Mouse (Mus musculus) left cerebral cortex, postnatal 10 days (tissue): ENCODE results near the gene Cyp51. TPM values are rescaled to one million over a fixed set of nuclear protein-coding genes. Genes with fewer than 3 reads are reported as not detected.
A peak's percentile ranks its signal among the peaks of the same experiment; 100 is the strongest.
"Not testable (repeated sequence)": the region's sequence is repeated elsewhere in the genome, so short reads cannot be mapped to it uniquely, and the experiment has no call there.

Source experiments
- DNase-seq, 2 experiments: peaks; one replicate each; pipeline ENCODE4 v3.0.0; 2021 to 2022; ENCODE audit warnings: low spot score in 2 of 2, mixed read lengths in 1 of 2; ENCODE audit errors: extremely low spot score in 1 of 2
- intact Hi-C: fragments of 180-260 bp; cut with DNase I; formaldehyde crosslinking; loops from one replicate; pipeline ENCODE4 v1.15.1; 2025
- total RNA-seq, 2 experiments: library from RNA; stranded (reverse); gene quantifications; 2 replicates each; pipeline ENCODE4 v1.2.3; 2021

The Cyp51 gene
- total RNA-seq: 10 to 100 TPM; 76.0 to 87.4 TPM

DNA sequence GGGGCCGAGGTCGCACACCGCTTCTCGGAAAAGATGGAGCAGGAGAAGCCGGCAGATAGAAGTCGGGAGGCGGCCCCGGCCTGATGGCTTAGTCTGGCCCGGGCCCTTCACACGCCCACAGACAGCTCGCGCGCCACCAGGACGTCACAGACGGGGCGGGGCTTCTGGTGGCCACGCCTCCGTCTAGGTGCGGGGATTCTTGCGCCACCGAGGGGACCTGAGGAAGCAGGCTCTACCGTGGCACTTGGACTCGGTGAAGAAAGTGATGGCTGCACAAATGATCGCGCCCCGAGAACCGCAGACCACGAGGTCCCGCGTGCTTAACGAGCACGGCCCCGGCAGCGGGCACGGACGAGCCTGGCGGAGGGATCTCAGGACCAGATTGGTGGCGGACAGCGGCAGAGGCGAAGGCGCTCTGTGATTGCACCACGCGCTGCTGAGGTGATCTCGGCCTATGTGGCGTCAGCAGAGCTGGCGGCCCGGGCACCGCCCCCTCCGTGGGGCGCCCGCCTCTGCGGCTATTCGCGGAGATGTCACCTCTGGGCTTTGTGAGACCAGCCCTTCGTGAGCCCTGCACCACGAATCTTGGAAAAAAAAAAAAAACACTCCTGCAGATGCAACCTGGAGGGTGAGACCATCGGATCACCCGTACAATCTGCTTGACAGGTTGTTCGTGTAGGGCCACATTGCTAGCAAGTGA is at the start of gene Cyp51:
Gene Cyp51, minus strand, starts transcription at position 406 of the 700 bp plus-strand sequence.
- DNase-seq: peak; percentile 90 to 93
- intact Hi-C loops: loop anchor here (10.0 kb wide), 1 partner anchor 90 kb away; the partner anchor contains the start of gene Mterf1b

DNA sequence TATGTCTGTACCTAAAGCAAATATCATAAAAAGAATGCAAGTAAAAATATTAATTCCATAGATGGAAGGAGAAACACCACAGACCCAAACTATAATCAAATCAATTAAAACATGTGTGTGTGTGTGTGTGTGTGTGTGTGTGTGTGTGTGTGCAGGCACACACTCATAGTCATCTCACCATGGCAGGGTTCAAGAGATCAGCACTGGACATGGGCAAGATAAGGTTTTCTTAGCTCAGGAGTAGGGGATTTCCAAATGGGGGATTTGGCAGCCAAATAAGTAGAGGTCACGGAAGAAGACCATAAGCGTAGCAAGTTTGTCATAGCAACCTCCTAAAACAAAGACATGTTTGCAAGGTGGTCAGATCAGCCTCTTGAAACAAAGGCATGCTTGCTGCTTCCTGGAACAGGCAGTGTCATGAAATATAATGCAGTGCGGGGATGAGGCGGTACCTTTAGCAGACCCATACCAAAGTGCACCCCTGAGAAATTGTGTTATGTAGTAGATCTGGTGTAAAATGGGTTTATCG is 8.1 kb upstream of the Cyp51 start:
- intact Hi-C loops: no loop called here
- no peak for DNase-seq

DNA sequence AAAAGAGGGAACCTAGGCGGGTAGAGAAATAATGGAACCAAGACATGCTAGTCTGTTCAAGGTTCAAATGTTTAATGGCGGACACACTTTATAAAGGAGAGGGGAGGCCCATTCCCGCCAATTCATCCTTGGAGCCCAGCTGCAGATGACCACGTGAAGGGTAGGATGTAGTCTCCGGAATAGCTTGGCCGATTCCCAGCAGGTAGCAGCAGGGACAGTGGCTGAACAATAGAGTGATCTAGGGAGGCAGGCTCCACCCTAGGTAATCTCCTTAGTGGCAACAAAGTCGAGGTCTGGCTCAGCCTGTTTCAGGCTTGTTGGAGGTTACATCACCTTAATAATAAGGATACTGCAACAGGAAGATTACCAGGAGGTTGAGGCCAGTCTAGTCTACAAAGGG is 2.5 kb upstream of the Cyp51 start:
- intact Hi-C loops: loop anchor here (10.0 kb wide), 1 partner anchor 88 kb away; the partner anchor contains the start of gene Mterf1b

DNA sequence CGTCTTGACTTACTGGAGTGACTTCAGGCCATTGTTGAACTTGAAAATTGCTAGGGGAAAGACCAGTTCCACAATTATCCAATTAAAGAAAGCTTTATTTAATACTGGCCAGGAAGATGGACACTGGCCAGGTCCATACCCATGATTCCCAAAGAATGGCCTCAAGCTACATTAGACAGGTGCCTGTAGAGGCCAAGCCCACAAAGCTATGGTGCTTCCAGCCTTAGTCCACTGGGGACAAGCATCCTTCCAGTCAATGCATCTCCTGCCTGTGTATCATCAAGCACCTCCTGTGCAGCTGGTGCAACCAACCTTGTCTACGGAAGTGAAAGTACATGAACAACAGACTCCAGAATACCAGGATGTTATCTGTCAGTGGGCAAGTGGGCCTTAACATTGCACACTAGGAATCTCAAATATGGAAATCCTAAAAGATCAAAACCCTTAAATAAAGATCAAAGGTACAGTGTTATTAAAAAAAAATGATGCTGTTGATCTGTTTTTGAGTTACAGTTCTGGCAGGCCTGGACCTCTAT is 1.2 kb upstream of the Cyp51 start:
- intact Hi-C loops: loop anchor here (10.0 kb wide), 1 partner anchor 89 kb away; the partner anchor contains the start of gene Mterf1b
- DNase-seq: no peak

More for the DNA sequence above, 2.5 kb upstream of the Cyp51 start:
- not testable (repeated sequence) for DNase-seq

DNA sequence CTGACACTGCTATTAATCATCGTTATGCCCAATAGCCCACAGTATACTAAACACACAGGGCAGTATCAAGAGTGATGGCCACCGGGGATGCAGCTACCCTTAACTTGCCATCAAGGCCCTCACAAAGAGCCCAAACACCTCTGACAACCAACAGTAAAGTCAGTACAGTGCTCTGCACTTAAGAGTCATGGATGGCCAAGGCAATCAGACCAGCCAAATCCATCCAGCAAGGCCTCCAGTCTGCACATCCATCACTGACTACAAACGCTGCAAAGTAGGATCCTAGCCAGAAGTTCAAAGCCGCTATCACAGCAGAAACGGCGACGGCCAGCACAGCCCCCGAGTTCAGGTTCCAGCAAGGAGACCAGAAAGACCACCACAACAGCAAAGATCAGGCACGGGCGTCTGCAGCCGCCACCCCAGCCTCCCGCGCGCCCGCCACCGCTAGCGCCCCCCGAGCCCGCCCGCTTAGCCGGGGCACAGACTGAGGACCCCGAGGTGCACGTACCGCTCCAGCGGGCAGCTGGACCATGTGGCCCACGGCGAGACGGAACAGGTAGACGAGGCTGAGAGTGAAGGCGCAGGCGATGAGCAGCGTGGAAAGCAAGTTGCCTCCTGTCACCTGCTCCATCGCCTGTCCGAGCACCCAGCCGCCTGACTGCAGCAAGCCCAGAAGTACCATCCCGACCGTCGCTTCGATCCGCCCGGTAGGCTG is 763 bp downstream of the Cyp51 start:
- intact Hi-C loops: loop anchor here (10.0 kb wide), 1 partner anchor 91 kb away; the partner anchor contains the start of gene Mterf1b
- DNase-seq: no peak

DNA sequence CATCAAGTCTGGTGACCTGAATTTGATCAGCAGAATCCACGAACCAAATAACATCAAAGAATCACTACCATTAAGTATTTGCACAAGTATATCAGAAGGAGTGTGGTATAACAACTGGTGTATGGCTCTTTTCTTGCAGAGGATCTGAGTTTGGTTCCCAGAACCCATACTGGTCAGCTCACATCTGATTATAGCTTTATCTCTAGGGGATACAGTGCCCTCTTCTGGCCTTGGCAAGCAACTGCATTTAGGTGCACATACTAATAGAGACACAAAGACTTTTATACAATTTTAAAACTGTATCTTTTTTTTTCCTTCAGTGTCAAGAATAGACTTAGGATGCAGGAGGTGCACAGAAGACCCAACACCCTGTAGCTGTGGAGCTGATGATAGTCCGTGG is 2.8 kb downstream of the Cyp51 start:
- no peak for DNase-seq
- intact Hi-C loops: loop anchor here (10.0 kb wide), 1 partner anchor 93 kb away; the partner anchor contains the start of gene Mterf1b

DNA sequence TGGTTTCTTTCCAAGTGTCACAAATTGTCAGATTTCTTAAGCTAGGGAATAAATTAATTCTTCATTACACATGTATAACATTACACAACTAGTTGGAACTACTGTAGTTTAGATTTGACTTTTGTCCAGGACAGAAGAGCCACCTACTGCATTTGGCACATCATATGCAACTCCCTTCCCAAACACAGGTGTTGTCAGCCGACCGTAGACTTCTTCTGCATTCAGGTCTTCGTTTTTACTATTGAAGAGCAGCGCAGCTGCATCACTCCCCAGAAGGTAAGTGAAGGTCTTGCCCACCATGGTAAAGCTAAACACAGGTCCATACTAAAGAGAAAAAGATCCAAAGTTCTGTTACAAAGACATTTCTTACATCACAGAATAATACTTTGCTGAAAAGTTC is 3.5 kb downstream of the Cyp51 start:
- intact Hi-C loops: loop anchor here (10.0 kb wide), 1 partner anchor 94 kb away; the partner anchor contains the start of gene Mterf1b
- DNase-seq: no peak

DNA sequence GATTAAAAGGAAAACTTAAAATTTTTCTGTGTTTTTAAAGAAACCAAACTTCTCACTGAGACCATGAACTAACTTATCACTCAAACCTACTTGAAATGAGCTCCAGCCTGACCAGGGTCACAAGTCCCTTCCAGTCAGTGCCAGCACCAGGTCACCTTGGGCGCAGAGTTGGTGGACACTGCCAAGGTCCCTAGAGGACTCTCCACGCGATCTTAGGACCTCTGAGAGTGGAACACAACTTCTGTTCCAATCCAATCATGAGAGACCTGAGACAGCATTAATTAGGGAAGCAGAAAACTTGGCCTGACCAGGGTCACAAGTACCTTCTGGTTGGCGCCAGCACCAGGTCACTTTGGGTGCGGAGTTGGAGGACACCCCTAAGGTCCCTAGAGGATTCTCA is 10.1 kb downstream of the Cyp51 start:
- intact Hi-C loops: no loop called here
- no peak for DNase-seq

DNA sequence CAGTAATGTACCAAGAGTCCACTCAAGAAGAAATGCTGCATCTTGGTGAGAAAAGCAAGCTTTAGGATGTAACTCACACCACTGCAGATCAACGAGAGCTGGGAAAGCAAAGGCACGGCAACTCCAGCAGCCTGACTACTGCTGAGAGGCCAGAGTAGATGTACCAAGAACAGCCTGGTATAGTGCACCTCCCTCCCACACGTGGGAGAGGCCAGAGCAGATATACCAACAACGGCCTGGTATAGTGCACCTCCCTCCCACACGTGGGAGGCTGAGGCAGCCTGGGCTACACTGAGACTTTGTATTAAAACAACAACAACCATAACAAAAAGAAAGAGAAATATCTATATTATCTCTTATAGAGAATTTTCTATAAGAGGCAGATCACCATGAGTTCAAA is 16.4 kb downstream of the Cyp51 start:
- DNase-seq: no peak
- intact Hi-C loops: no loop called here

DNA sequence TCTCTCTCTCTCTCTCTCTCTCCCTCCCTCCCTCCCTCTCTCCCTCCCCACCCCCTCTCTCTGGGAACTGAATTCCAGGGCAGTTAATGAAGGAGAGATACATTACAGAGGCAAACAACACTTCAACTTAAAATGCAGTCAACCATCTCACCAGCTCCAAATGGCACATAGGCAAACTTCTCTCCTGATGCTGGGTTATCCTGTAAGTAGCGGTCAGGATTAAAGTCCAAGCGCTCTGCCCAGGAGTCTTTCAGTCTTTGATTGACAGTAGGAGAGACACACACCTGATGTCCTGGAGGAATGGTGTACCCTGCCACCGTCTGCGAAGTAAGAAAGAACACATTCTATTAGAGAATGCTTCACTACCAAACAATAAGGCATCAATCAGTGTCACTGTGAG is 18.2 kb downstream of the Cyp51 start:
- intact Hi-C loops: no loop called here
- DNase-seq: no peak

DNA sequence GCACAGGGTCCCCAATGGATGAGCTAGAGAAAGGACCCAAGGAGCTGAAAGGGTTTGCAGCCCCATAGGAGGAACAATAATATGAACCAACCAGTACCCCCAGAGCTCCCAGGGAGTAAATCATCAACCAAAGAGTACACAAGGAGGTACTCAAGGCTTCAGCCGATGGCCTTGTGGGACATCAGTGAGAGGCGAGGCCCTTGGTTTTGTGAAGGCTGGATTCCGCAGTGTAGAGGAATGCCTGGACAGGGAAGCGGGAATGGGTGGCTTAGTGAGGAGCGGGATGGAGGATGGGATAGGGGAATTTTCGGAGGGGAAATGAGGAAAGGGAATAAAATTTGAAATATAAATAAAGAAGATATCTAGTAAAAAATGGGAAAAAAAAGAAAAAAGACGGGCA is 19.6 kb downstream of the Cyp51 start:
- no peak for DNase-seq
- intact Hi-C loops: no loop called here

DNA sequence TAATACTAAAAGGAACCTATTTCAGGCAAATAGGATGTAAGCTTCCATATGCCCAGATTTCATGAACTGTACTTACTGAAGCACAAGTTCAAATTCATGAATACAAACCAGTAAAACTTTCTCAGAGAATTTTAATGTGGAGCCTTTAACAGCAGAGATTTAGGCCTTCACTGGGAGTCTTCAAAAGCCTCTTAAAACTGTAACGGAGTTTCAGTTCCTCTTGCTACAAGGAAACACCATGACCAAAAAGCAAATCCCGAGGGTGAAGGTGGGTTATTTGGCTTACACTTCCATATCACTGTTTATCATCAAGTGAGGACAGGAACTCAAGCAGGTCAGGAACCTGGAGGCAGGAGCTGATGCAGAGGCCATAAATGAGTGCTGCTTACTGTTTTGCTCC is 23.0 kb downstream of the Cyp51 start:
- intact Hi-C loops: no loop called here
- DNase-seq: no peak

DNA sequence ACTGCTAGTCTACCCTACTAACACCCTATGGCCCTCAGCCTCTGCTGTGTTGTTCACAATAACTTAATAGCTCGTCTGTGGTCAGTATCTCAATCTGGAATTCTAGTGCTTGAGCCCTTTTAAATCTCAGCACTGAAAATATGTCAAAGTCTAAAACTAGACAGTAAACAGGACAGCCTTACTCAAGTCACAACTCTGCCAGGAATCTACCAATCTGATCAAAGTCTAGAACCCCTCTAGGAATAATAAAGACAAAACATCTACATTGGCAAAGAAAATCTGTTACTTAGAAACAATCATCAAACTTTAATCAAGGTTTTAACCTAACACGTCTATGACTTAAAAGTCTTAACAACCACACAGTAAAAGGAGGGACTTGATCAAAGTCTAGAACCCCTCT is 23.7 kb downstream of the Cyp51 start:
- intact Hi-C loops: no loop called here
- no peak for DNase-seq

DNA sequence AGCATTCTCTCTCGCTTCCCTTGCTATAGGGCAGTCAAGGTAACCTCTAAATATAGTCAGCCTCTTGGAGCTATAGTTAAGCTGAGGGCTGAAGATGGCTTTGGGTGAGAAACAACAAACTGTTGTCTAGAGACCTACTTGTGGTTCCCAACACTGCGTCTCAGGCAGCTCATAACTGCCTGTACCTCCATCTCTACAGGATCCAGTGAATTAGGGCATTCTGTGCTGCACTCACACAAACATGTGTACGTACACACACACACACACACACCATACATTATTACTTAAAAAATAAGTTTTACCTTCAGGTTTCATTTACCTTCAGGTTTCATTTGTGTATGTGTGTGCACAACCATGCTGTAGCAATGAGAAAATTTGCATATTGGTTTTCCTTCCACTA is 25.5 kb downstream of the Cyp51 start:
- intact Hi-C loops: no loop called here
- DNase-seq: no peak

DNA sequence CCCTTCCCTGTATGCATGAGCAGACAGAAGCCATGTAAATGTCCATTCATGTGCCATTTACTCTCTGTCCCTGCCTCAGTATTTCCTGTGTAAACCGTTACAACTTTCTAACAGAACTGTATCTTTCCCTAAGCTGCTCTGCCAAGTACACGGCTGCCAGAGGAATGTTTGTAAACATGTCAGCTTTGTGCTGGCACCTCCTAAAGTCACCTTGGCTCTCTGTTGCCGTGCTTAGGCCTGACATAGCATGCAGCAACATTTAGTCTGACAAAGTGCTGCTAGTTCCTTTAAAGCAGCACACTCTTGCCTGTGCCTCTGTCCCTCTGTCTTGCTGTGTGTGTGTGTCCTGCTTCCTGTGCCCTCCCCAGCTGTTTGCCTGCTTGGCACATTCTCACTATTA is 37.3 kb downstream of the Cyp51 start:
- DNase-seq: no peak
- intact Hi-C loops: loop anchor here (10.0 kb wide), 1 partner anchor 92 kb away; no protein-coding TSS in a partner anchor

DNA sequence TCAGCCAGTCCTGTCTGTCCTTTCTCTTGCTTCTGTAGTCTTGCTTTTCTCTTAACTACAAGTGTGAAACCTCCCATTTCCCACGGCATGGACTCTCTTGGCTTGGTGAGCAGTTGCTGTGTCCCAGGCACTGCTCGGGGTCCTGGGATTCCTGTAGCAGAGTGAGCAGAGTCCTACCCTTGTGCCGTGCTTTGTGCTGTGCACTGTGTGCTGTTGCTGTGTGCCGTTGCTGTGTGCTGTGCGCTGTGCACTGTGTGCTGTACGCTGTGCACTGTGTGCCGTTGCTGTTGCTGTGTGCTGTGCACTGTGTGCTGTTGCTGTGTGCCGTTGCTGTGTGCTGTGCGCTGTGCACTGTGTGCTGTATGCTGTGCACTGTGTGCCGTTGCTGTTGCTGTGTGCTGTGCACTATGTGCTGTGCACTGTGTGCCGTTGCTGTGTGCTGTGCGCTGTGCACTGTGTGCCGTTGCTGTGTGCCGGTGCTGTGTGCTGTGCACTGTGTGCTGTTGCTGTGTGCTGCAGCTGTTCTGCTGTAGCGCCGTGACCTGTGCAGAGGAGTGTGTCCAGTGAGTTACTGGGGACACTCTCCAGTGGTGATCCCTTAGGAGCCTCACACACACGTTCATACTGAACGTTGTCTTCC is 38.0 kb downstream of the Cyp51 start:
- DNase-seq: no peak
- intact Hi-C loops: loop anchor here (10.0 kb wide), 1 partner anchor 92 kb away; no protein-coding TSS in a partner anchor

DNA sequence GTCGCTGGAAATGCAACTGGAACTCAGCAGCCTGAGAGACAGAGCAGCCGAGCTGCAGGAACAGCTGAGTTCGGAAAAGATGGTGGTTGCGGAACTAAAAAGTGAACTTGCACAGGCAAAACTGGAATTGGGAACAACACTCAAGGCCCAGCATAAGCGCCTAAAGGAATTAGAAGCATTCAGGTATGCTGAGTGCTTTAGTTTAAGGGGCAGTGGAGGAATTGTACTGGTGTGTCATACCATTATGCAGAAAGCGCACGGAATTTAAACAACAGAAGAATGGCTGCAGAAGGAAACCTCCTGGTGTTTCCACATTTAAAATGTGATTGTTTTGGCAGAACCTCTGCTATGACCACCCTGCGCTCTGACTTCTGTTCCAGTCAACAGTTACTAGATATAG is 44.2 kb downstream of the Cyp51 start:
- DNase-seq: no peak
- intact Hi-C loops: loop anchor here (10.0 kb wide), 1 partner anchor 86 kb away; no protein-coding TSS in a partner anchor

DNA sequence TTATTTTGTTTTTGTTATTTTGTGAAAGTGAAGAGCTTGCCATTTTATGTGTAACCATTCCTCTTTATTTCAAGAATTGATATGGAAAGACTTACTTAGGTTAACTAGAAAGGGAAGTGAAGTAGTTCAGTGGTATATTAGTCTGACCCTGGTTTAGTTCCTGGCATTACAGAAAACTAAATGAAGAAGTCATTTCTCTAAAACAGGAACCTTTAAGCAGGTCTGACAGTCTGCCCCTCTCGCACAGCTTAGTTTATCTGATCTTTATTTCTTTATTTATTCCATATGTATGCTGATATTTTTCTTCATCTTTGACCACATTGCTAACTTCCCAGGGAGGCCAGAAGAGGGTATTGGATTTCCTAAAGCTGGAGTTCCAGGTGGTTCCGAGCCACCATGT is 63.6 kb downstream of the Cyp51 start:
- DNase-seq: no peak
- intact Hi-C loops: no loop called here

DNA sequence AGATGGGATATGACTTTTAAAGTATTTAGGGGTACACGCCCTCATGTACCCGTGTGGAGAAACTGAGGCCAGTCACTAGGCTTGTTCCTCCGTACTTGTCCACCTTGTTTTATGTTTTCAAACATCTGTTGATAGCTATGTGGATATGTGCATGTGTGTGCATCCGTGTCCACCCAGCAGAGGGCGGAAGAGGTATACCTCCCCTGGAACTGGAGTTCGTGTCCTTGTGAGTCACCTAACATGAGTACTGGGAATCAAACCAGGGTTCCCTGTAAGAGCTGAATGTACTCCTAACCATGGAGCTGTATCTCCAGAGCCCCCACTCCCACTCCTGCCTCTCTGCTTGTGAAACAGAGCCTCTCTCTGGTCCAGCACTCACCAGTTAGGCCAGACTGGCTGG is 64.2 kb downstream of the Cyp51 start:
- intact Hi-C loops: no loop called here
- DNase-seq: no peak
